Mouse (Mus musculus): ENCODE measurements around the gene Tmem107.

GRCm38 (mm10) chr11:69058265-69058664 lies 12.3 kb upstream of the Tmem107 start:
- TF ChIP-seq CTCF (IDR thresholded peaks at IDR 0.05; ENCODE audit: extremely low read depth, insufficient read depth, insufficient read length, insufficient replicate concordance) (no peak), POLR2A (IDR thresholded peaks at IDR 0.05; ENCODE audit: low read depth, low read length) (no peak)

All from spleen, adult 2 months (tissue).